Mouse (Mus musculus) midbrain, embryonic 13.5 days (tissue): ENCODE data around the gene Il1rl2. TPM values are rescaled to one million over a fixed set of nuclear protein-coding genes. Genes with fewer than 3 reads are reported as not detected.
"Not testable (repeated sequence)": the region's sequence is repeated elsewhere in the genome, so short reads cannot be mapped to it uniquely, and the experiment has no call there.

Experiments
- ATAC-seq: fragments of 200-750 bp; cut with Nextera tagmentation; 2 replicates; pipeline ENCODE4 v1.8.0; 2017; ENCODE audit warnings: mild to moderate bottlenecking, moderate TSS enrichment, moderate library complexity
- H3K27ac ChIP-seq: fragments of 300-500 bp; sonication (generic); 2 replicates; pipeline ENCODE4 v1.5.1; 2015; ENCODE audit warnings: inconsistent platforms, mild to moderate bottlenecking, moderate library complexity
- H3K27me3 ChIP-seq: fragments of 300-500 bp; sonication (generic); 2 replicates; pipeline ENCODE4 v1.6.1; 2015; ENCODE audit warnings: mild to moderate bottlenecking, inconsistent platforms
- H3K36me3 ChIP-seq: fragments of 300-500 bp; sonication (generic); 2 replicates; pipeline ENCODE4 v1.6.1; 2015; ENCODE audit warnings: mild to moderate bottlenecking, inconsistent platforms
- H3K4me1 ChIP-seq: fragments of 300-500 bp; sonication (generic); replicated peaks from 2 replicates; pipeline ENCODE4 v1.6.1; 2015; ENCODE audit warnings: inconsistent platforms
- H3K4me2 ChIP-seq: fragments of 300-500 bp; sonication (generic); replicated peaks from 2 replicates; pipeline ENCODE4 v1.6.1; 2015; ENCODE audit warnings: moderate library complexity, mild to moderate bottlenecking, inconsistent platforms
- H3K4me3 ChIP-seq: fragments of 300-500 bp; sonication (generic); replicated peaks from 2 replicates; pipeline ENCODE4 v1.5.1; 2015; ENCODE audit warnings: mild to moderate bottlenecking, inconsistent platforms
- H3K9ac ChIP-seq: fragments of 300-500 bp; sonication (generic); replicated peaks from 2 replicates; pipeline ENCODE4 v1.6.1; 2015; ENCODE audit warnings: mild to moderate bottlenecking, inconsistent platforms
- H3K9me3 ChIP-seq: fragments of 300-500 bp; sonication (generic); 2 replicates; pipeline ENCODE4 v1.6.1; 2016; ENCODE audit warnings: mild to moderate bottlenecking, inconsistent platforms
- WGBS: fragments of 180-500 bp; shearing (Covaris S2); methylation state at CpG from one replicate; pipeline ENCODE4 v1.1.7; 2015; 5-methylcytosine and 5-hydroxymethylcytosine counted together
- polyA plus RNA-seq: library from polyadenylated mRNA; unstranded; fragments of >200 nt; fragmentation: Nextera tagmentation; extraction: Ambion mirVana; gene quantifications from 2 replicates; pipeline ENCODE4 v1.2.1, GENCODE M21; 2015

Il1rl2 gene
- polyA plus RNA-seq, 1 experiment from 2014 or later: 0.89 TPM

- no peak overlapping the region for H3K4me3 ChIP-seq
- H3K9ac ChIP-seq: no peak overlapping the region
- no peak for ATAC-seq
- 90% methylated on average over 2 of the region's 2 CpGs for WGBS
- no peaks in the 10 kb centered on the region for H3K9me3 ChIP-seq
- no peaks in the 10 kb centered on the region for H3K4me1 ChIP-seq
- no peak overlapping the region for H3K4me2 ChIP-seq
- no peaks in the 10 kb centered on the region for H3K27me3 ChIP-seq
- H3K27ac ChIP-seq: no peak overlapping the region
- H3K36me3 ChIP-seq: no peaks in the 10 kb centered on the region
These were observed 26.4 kb upstream of the Il1rl2 start for GRCm38 (mm10) chr1:40298053-40298452.

GRCm38 (mm10) chr1:40303179-40303866, 21.1 kb upstream of the Il1rl2 start:
- H3K4me2 ChIP-seq: no peak overlapping the region
- 59% methylated on average over 7 of the region's 7 CpGs for WGBS

DNA sequence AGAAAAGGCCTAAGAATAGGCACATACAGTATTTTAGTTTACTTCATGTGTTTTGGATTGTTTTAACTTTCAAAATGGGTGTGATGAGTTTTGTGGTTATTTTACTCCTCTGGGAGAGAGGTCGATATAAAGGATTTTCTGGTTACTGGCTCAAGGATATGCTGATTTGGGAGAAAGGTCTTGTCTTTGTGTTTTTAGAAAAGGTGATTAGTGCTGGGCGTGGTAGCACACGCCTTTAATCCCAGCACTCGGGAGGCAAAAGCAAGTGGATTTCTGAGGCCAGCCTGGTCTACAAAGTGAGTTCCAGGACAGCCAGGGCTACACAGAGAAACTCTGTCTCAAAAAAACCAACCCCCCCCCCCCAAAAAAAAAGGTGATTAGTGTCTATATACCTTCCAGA, 20.1 kb upstream of the Il1rl2 start:
- H3K9ac ChIP-seq, H3K36me3 ChIP-seq, H3K27ac ChIP-seq, H3K4me2 ChIP-seq, H3K27me3 ChIP-seq, H3K4me3 ChIP-seq, H3K9me3 ChIP-seq, ATAC-seq, H3K4me1 ChIP-seq: not testable (repeated sequence)
- WGBS: 64% methylated on average over 4 of the region's 4 CpGs

More at GRCm38 (mm10) chr1:40303179-40303866, 21.1 kb upstream of the Il1rl2 start:
- Histone ChIP-seq H3K4me3 (no peak overlapping the region), H3K9ac (no peak overlapping the region), H3K27me3 (no peaks in the 10 kb centered on the region), H3K4me1 (no peaks in the 10 kb centered on the region), H3K27ac (no peak overlapping the region), H3K9me3 (no peaks in the 10 kb centered on the region), H3K36me3 (no peaks in the 10 kb centered on the region)
- ATAC-seq: no peak

DNA sequence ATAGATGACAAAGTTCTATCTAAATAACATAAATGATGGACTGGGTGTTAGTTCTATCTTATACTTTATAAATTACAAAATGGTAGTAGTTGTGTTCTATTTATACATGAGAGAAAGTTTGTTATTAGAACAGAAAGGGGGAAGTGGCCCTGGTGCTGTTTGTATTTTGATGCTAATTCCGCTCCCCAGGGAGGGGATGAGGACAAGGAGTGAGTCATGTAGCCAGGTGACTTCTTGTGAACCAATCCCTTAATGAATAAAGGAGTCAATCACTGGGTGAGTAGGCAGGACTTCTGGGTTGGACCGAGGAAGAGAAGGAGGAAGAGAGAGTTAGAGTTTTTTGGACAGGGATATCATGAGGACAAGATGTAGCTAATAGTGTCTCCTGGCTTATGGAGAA, 18.3 kb upstream of the Il1rl2 start:
- ATAC-seq: no peak
- H3K9me3 ChIP-seq: no peaks in the 10 kb centered on the region
- H3K36me3 ChIP-seq: no peaks in the 10 kb centered on the region
- no peak overlapping the region for H3K9ac ChIP-seq
- no peaks in the 10 kb centered on the region for H3K4me1 ChIP-seq
- no peak overlapping the region for H3K4me3 ChIP-seq
- no peak overlapping the region for H3K4me2 ChIP-seq
- WGBS: 93% methylated on average over 2 of the region's 2 CpGs
- no peaks in the 10 kb centered on the region for H3K27me3 ChIP-seq
- no peak overlapping the region for H3K27ac ChIP-seq

GRCm38 (mm10) chr1:40311123-40311522, 13.3 kb upstream of the Il1rl2 start:
- Histone ChIP-seq H3K9ac (no peak overlapping the region), H3K27ac (no peak overlapping the region), H3K4me1 (no peaks in the 10 kb centered on the region), H3K4me2 (no peak overlapping the region), H3K36me3 (no peaks in the 10 kb centered on the region), H3K27me3 (no peaks in the 10 kb centered on the region), H3K9me3 (no peaks in the 10 kb centered on the region), H3K4me3 (no peak overlapping the region)
- 95% methylated on average over 3 of the region's 3 CpGs for whole genome bisulfite sequencing
- ATAC-seq: no peak

GRCm38 (mm10) chr1:40311625-40312024, 12.8 kb upstream of the Il1rl2 start:
- ATAC-seq: no peak
- no peak overlapping the region for H3K4me3 ChIP-seq
- WGBS: 85% methylated on average over 2 of the region's 2 CpGs

DNA sequence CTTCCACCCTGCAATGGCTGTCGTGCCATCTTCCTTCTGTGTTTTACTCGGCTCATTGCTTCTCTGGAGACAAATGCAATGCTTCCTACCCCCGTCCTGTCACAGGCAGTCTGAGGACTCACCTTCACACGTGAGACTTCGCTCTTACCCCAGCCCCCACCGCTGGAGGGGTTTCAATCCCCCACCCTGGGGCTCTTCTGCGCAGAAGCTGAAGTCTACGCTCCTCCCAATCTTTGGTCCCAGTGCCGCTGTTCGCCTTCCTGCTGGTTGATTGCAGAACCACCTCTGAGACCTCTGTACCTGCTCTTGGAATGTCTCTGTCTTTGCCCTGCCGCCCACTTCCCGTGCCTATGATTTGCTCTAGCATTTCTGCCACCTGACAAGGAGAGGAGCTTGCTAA, 10.4 kb upstream of the Il1rl2 start:
- ATAC-seq: no peak
- Histone ChIP-seq H3K9me3 (no peaks in the 10 kb centered on the region), H3K27me3 (no peaks in the 10 kb centered on the region), H3K9ac (no peak overlapping the region), H3K27ac (no peak overlapping the region), H3K4me1 (no peaks in the 10 kb centered on the region), H3K4me3 (no peak overlapping the region), H3K36me3 (no peaks in the 10 kb centered on the region), H3K4me2 (no peak overlapping the region)
- 80% methylated on average over 12 of the region's 12 CpGs for WGBS

More at GRCm38 (mm10) chr1:40311625-40312024, 12.8 kb upstream of the Il1rl2 start:
- no peak overlapping the region for H3K9ac ChIP-seq
- no peaks in the 10 kb centered on the region for H3K27me3 ChIP-seq
- H3K4me1 ChIP-seq: no peaks in the 10 kb centered on the region
- no peaks in the 10 kb centered on the region for H3K36me3 ChIP-seq
- no peak overlapping the region for H3K4me2 ChIP-seq
- H3K9me3 ChIP-seq: no peaks in the 10 kb centered on the region
- no peak overlapping the region for H3K27ac ChIP-seq

GRCm38 (mm10) chr1:40317657-40318056, 6.8 kb upstream of the Il1rl2 start:
- no peak overlapping the region for H3K4me3 ChIP-seq
- no peak overlapping the region for H3K4me2 ChIP-seq
- no peak for ATAC-seq
- H3K9ac ChIP-seq: no peak overlapping the region
- no peaks in the 10 kb centered on the region for H3K9me3 ChIP-seq
- H3K4me1 ChIP-seq: no peaks in the 10 kb centered on the region
- no peaks in the 10 kb centered on the region for H3K36me3 ChIP-seq
- 88% methylated on average over 8 of the region's 8 CpGs for WGBS
- H3K27me3 ChIP-seq: no peaks in the 10 kb centered on the region
- no peak overlapping the region for H3K27ac ChIP-seq

DNA sequence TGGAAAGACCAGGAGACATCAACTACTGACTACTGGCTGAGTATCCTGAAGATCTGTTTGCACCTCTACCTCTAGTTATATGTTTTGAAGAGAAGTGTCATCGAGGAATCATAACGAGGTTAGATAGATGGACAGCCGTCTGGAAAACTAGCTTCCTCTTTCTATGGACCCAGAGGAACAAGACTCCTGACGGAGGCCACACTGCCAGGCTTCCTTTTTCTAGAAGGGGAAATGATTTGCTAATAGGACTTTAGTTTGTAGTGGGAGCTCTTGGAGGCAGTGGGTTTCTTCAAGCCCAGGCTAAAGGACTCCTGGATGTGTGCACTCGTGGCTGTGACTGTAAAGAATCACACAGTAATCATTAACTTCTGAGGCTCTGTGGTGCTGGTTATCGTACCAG, 2.6 kb upstream of the Il1rl2 start:
- Histone ChIP-seq H3K4me1 (peaks cover 13% of the 10 kb centered on the region), H3K27me3 (peaks cover 27% of the 10 kb centered on the region), H3K4me2 (no peak overlapping the region), H3K9ac (no peak overlapping the region), H3K27ac (no peak overlapping the region), H3K9me3 (no peaks in the 10 kb centered on the region), H3K4me3 (no peak overlapping the region), H3K36me3 (no peaks in the 10 kb centered on the region)
- ATAC-seq: no peak
- WGBS: 87% methylated on average over 6 of the region's 6 CpGs

- no peak for ATAC-seq
- H3K9me3 ChIP-seq: no peaks in the 10 kb centered on the region
- WGBS: 97% methylated on average over 3 of the region's 3 CpGs
These were observed 1.9 kb upstream of the Il1rl2 start for GRCm38 (mm10) chr1:40322543-40322942.

GRCm38 (mm10) chr1:40324955-40325702, 719 bp downstream of the Il1rl2 start:
- peaks cover 39% of the 10 kb centered on the region for H3K27me3 ChIP-seq
- peaks cover 13% of the 10 kb centered on the region for H3K4me1 ChIP-seq
- H3K36me3 ChIP-seq: no peaks in the 10 kb centered on the region
- H3K9me3 ChIP-seq: no peaks in the 10 kb centered on the region
- peak overlapping the region; percentile 74 for H3K4me2 ChIP-seq
- 9% methylated on average over 22 of the region's 22 CpGs for WGBS
- peak overlapping the region; percentile 42 for H3K4me3 ChIP-seq
- H3K9ac ChIP-seq: peak overlapping the region; percentile 47
- ATAC-seq: no peak
- H3K27ac ChIP-seq: no peak overlapping the region

More at GRCm38 (mm10) chr1:40322543-40322942, 1.9 kb upstream of the Il1rl2 start:
- Histone ChIP-seq H3K4me1 (peaks cover 13% of the 10 kb centered on the region), H3K27ac (no peak overlapping the region), H3K9ac (no peak overlapping the region), H3K36me3 (no peaks in the 10 kb centered on the region), H3K27me3 (peaks cover 33% of the 10 kb centered on the region), H3K4me3 (no peak overlapping the region), H3K4me2 (no peak overlapping the region)

DNA sequence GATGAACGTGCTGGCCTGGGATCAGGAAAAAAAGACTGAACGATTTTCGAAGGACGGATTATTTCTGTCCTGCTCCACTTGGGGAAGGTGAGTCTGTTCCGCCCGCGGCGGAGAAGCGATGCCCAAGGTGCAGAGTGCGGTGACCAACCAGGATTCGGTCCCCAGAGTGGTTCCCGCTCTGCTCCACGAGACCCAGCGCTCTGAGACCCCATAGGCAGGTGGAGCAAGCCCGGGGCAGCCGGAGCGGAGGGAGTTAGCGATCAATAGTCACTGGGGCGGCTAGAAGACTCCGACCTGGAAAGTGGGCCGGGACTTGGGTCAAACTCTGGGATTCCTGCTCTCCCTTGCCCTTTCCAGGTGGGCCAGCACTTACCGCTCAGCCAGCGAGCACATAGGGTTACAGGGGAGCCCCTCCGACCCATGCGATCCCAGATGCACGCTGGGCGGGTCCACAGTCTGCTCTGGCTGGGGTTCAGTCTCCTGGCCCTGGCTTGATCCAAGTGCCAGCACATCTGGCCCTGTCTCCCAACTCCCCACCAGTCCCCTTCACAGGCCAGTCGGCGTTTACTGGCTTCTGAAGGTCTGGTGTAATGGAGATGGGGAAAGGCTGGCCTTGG, 1.4 kb downstream of the Il1rl2 start:
- H3K27me3 ChIP-seq: peaks cover 39% of the 10 kb centered on the region
- peaks cover 13% of the 10 kb centered on the region for H3K4me1 ChIP-seq
- peak; percentile 34; the same call in 1 of the 2 replicates for ATAC-seq
- peak overlapping the region; percentile 74 for H3K4me2 ChIP-seq
- no peaks in the 10 kb centered on the region for H3K9me3 ChIP-seq
- H3K4me3 ChIP-seq: peak overlapping the region; percentile 42
- peak overlapping the region; percentile 47 for H3K9ac ChIP-seq
- no peak overlapping the region for H3K27ac ChIP-seq
- 2% methylated on average over 29 of the region's 29 CpGs for WGBS
- H3K36me3 ChIP-seq: no peaks in the 10 kb centered on the region
